Mouse (Mus musculus) myocyte (in vitro differentiated cells): ENCODE measurements at regions not wholly inside any gene's neighbourhood (a gene's known extent, or its start where the extent isn't known, plus 50 kb on each side); places are given as distances from the start of the nearest gene placed in this dataset.

Experiments used
- MAX ChIP-seq: IDR thresholded peaks from one replicate; pipeline ENCODE4 v1.6.1; 2011; ENCODE audit warnings: low read depth, mild to moderate bottlenecking, control low read depth
- POLR2A ChIP-seq: IDR thresholded peaks from one replicate; pipeline ENCODE4 v1.6.1; 2011; ENCODE audit warnings: low read depth, mild to moderate bottlenecking, control low read depth, moderate library complexity; ENCODE audit not compliant: insufficient read length
- POLR2AphosphoS2 ChIP-seq: IDR thresholded peaks from one replicate; pipeline ENCODE4 v1.6.1; 2011; ENCODE audit warnings: low read depth, control low read depth; ENCODE audit not compliant: insufficient read length
- USF1 ChIP-seq: IDR thresholded peaks from one replicate; pipeline ENCODE4 v1.6.1; 2011; ENCODE audit warnings: low read depth, mild to moderate bottlenecking, control low read depth, moderate library complexity

DNA sequence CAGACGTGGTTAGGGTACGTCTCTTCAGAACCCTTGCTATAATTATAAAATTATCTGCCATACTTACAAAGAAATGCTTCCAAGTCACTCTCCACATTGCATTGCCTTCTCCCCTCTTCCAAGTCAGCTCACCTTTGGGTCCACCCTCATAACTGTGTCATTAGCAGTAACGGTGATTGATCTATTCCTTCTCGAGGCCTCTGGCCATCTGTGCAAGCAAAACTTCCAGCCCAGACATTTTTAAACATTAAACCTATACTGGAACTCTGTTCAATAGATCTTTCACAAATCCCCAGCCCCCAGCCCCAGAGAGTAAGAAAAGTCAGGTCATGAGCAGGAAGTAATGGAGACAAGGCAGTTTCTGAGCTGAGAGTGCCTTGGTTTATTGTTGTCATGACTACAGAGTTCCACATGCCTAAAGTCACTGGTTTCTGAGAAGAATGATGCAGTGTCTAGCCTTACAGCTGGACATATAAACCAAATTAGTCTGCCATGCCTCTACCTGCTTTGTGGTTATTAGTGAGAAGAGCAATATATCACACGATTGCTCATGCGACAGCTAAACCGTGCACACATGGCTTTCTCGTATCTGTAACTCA, 156.1 kb upstream of the Lrig3 start:
- TF ChIP-seq POLR2A (no peak), MAX (no peak), USF1 (no peak), POLR2AphosphoS2 (no peak)
